Mouse (Mus musculus) T-helper 17 cell (primary cell): ENCODE data around the gene Rap2a.

Source experiments
- in situ Hi-C, 2 experiments: fragments of 300-600 bp; cut with MboI, MseI; formaldehyde crosslinking; loops; 1 replicate in 1 of 2; 2 replicates in 1 of 2; pipeline ENCODE4 v1.15.1; 2025; ENCODE audit warnings: high pct_unique_total_duplicates in 2 of 2

The Rap2a gene

GRCm38 (mm10) chr14:120535924-120536323, 57.7 kb downstream of the Rap2a start:
- in situ Hi-C loops, result loop anchor here in 1 of 2 experiments (10.0 kb wide), 1 partner anchor 911 kb away; no protein-coding TSS in a partner anchor

GRCm38 (mm10) chr14:120539128-120539527, 60.9 kb downstream of the Rap2a start:
- in situ Hi-C loops, result loop anchor here in 1 of 2 experiments (10.0 kb wide), 1 partner anchor 914 kb away; no protein-coding TSS in a partner anchor

- in situ Hi-C loops, result loop anchor here in 1 of 2 experiments (10.0 kb wide), 1 partner anchor 915 kb away; no protein-coding TSS in a partner anchor
Measured at GRCm38 (mm10) chr14:120539626-120540025, 61.4 kb downstream of the Rap2a start.

- in situ Hi-C loops, result no loop called here
Measured at GRCm38 (mm10) chr14:120542445-120542844, 64.2 kb downstream of the Rap2a start.

GRCm38 (mm10) chr14:120542976-120543375, 64.7 kb downstream of the Rap2a start:
- in situ Hi-C loops, result no loop called here

- in situ Hi-C loops, result no loop called here
Measured at GRCm38 (mm10) chr14:120543846-120544245, 65.6 kb downstream of the Rap2a start.

GRCm38 (mm10) chr14:120544495-120544894, 66.3 kb downstream of the Rap2a start:
- in situ Hi-C loops, result no loop called here

GRCm38 (mm10) chr14:120544946-120545345, 66.7 kb downstream of the Rap2a start:
- in situ Hi-C loops, result no loop called here
